ENCODE assay signal across 8 mouse cellular contexts in genomic region chrX:93956727-93957126, GRCm38 (mm10). TPM values are rescaled to one million over a fixed set of nuclear protein-coding genes. Genes with fewer than 3 reads are reported as not detected.
DNase-seq lines count a peak whose midpoint lies in the region; ATAC-seq and TF ChIP-seq lines count a peak whose summit lies in the region.

No protein-coding gene starts in this region.

- peak; percentile 58 for TF ChIP-seq CTCF in liver, embryonic 14.5 days (IDR thresholded peaks at IDR 0.05; ENCODE audit: low read depth)

- H3K4me3 ChIP-seq in limb, embryonic 11.5 days (ENCODE audit: low read depth, low read length), result no peak overlapping the region
- no peak overlapping the region for H3K4me3 ChIP-seq in limb, embryonic 10.5 days
- H3K4me3 ChIP-seq in hindbrain, embryonic 14.5 days (replicated peaks; ENCODE audit: low read length), result no peak overlapping the region
- no peak overlapping the region for H3K4me3 ChIP-seq in liver, embryonic 14.5 days (ENCODE audit: insufficient read depth in 1 of 2, low read depth in 2 of 2, low read length in 2 of 2)

- H3K27ac ChIP-seq in limb, embryonic 11.5 days (replicated peaks; ENCODE audit: low read depth, low read length), result no peak overlapping the region
- H3K27ac ChIP-seq in limb, embryonic 10.5 days, result no peak overlapping the region
- H3K27ac ChIP-seq in hindbrain, embryonic 14.5 days, result no peak overlapping the region
- H3K27ac ChIP-seq in liver, embryonic 14.5 days, result no peak overlapping the region

- DNase-seq in CD4-positive, CD25-positive, alpha-beta regulatory T cell, adult 2 months (ENCODE audit: low read depth, low spot score), result peak; percentile 29
- DNase-seq in limb, embryonic 11.5 days (ENCODE audit: low spot score), result peak; percentile 38
- DNase-seq in limb, embryonic 10.5 days (ENCODE audit: low spot score), result no peak
- DNase-seq in brain, adult 2 months (ENCODE audit: low read depth, low spot score), result peak; percentile 52
- peak; percentile 43 for DNase-seq in hindbrain, embryonic 14.5 days (ENCODE audit: low spot score)
- peak in 2 of 3 experiments; percentile 2 to 4 for DNase-seq in liver, embryonic 14.5 days (ENCODE audit: low read depth in 3 of 3, low spot score in 3 of 3)
- DNase-seq in testis, postnatal 14 days (ENCODE audit: low spot score), result peak; percentile 28

- no peaks in the 10 kb centered on the region for H3K36me3 ChIP-seq in limb, embryonic 11.5 days (ENCODE audit: control insufficient read depth, insufficient read depth, low read length)
- H3K36me3 ChIP-seq in limb, embryonic 10.5 days, result no peaks in the 10 kb centered on the region
- H3K36me3 ChIP-seq in hindbrain, embryonic 14.5 days (replicated peaks; ENCODE audit: control insufficient read depth, insufficient read depth), result no peaks in the 10 kb centered on the region
- H3K36me3 ChIP-seq in liver, embryonic 14.5 days (replicated peaks; ENCODE audit: control insufficient read depth, insufficient read depth, low read depth), result no peaks in the 10 kb centered on the region

- WGBS in limb, embryonic 11.5 days, result 48% methylated on average over 1 of the region's 1 CpGs
- WGBS in limb, embryonic 10.5 days, result 35% methylated on average over 1 of the region's 1 CpGs
- 40% methylated on average over 1 of the region's 1 CpGs for WGBS in hindbrain, embryonic 14.5 days
- WGBS in liver, embryonic 14.5 days (ENCODE audit: insufficient replicate concordance), result 14% methylated on average over 1 of the region's 1 CpGs

- no peaks in the 10 kb centered on the region for H3K9me3 ChIP-seq in limb, embryonic 11.5 days (ENCODE audit: control insufficient read depth, low read length)
- no peaks in the 10 kb centered on the region for H3K9me3 ChIP-seq in limb, embryonic 10.5 days (replicated peaks)
- no peaks in the 10 kb centered on the region for H3K9me3 ChIP-seq in hindbrain, embryonic 14.5 days (ENCODE audit: control insufficient read depth, low read length)
- no peaks in the 10 kb centered on the region for H3K9me3 ChIP-seq in liver, embryonic 14.5 days (ENCODE audit: control insufficient read depth, low read length)

- H3K27me3 ChIP-seq in limb, embryonic 11.5 days (ENCODE audit: control insufficient read depth, insufficient read depth, low read length), result no peaks in the 10 kb centered on the region
- H3K27me3 ChIP-seq in limb, embryonic 10.5 days (ENCODE audit: low read depth, poor library complexity, severe bottlenecking), result peaks cover 61% of the 10 kb centered on the region
- 0 out of 2 replicates have a peak, but pooled peaks cover 8% of the 10 kb centered on the region for H3K27me3 ChIP-seq in hindbrain, embryonic 14.5 days (ENCODE audit: control insufficient read depth, insufficient read depth, low read length)
- no peaks in the 10 kb centered on the region for H3K27me3 ChIP-seq in liver, embryonic 14.5 days (ENCODE audit: control insufficient read depth, insufficient read depth, low read length)

- no peak overlapping the region for H3K9ac ChIP-seq in limb, embryonic 11.5 days (ENCODE audit: low read length)
- no peak overlapping the region for H3K9ac ChIP-seq in hindbrain, embryonic 14.5 days
- no peak overlapping the region for H3K9ac ChIP-seq in liver, embryonic 14.5 days (replicated peaks)

- no peaks in the 10 kb centered on the region for H3K4me1 ChIP-seq in limb, embryonic 11.5 days (ENCODE audit: control insufficient read depth, insufficient read depth, low read length)
- no peaks in the 10 kb centered on the region for H3K4me1 ChIP-seq in limb, embryonic 10.5 days
- no peaks in the 10 kb centered on the region for H3K4me1 ChIP-seq in hindbrain, embryonic 14.5 days (replicated peaks; ENCODE audit: control insufficient read depth, insufficient read depth, low read length)
- no peaks in the 10 kb centered on the region for H3K4me1 ChIP-seq in liver, embryonic 14.5 days (replicated peaks; ENCODE audit: control insufficient read depth in 2 of 2, insufficient read depth in 2 of 2, low read length in 1 of 2)

- TF ChIP-seq EP300 in liver, embryonic 14.5 days (IDR thresholded peaks at IDR 0.05; ENCODE audit: low read depth), result no peak

- no peak overlapping the region for H3K4me2 ChIP-seq in limb, embryonic 11.5 days (ENCODE audit: low read depth, severe bottlenecking)
- H3K4me2 ChIP-seq in hindbrain, embryonic 14.5 days (replicated peaks), result no peak overlapping the region
- H3K4me2 ChIP-seq in liver, embryonic 14.5 days (ENCODE audit: low read depth), result no peak overlapping the region

- no peak for ATAC-seq in CD4-positive, CD25-positive, alpha-beta regulatory T cell, adult 4 months
- no peak for ATAC-seq in limb, embryonic 11.5 days (ENCODE audit: insufficient number of reproducible peaks, low FRiP score, low TSS enrichment, low read depth)
- ATAC-seq in hindbrain, embryonic 14.5 days (ENCODE audit: low FRiP score), result no peak
- ATAC-seq in liver, embryonic 14.5 days (ENCODE audit: insufficient read depth), result no peak

RNA-seq across cellular contexts. Expression of gene AU015836, which starts 11.7 kb away (rescaled TPM):
- not detected for polyA plus RNA-seq in CD4-positive, CD25-positive, alpha-beta regulatory T cell, adult 4 months (2017; shearing (Covaris generic))
- polyA plus RNA-seq in limb, embryonic 11.5 days (2014; fragmentation: Nextera tagmentation; extraction: Ambion mirVana), result 0.08 TPM in 1 of 2 replicates, not detected in the other
- not detected in 2 replicates for polyA plus RNA-seq in limb, embryonic 10.5 days (2016; fragmentation: Nextera tagmentation; extraction: Ambion mirVana)
- polyA plus RNA-seq in hindbrain, embryonic 14.5 days (2014; fragmentation: Nextera tagmentation; extraction: Ambion mirVana), result not detected in 2 replicates
- 1.3 and 1.6 TPM in 2 replicates for polyA plus RNA-seq in liver, embryonic 14.5 days (2012; rRNA removed)
- 0.47 and 0.71 TPM in 2 replicates for polyA plus RNA-seq in liver, embryonic 14.5 days (2014; fragmentation: Nextera tagmentation; extraction: Ambion mirVana)
